Mouse (Mus musculus): Measurements from ENCODE around the gene Egf.

GRCm38 (mm10) chr3:129663906-129664305 lies 91.2 kb downstream of the Egf start:
- no peak for TF ChIP-seq POLR2A (IDR thresholded peaks at IDR 0.05; ENCODE audit: borderline replicate concordance, insufficient read depth, low read length)
- no peak for TF ChIP-seq CTCF (IDR thresholded peaks at IDR 0.05; ENCODE audit: borderline replicate concordance, insufficient read depth, low read depth, low read length)
